Mouse (Mus musculus) lung, postnatal 0 days (tissue): ENCODE data around the gene Hoxb6. TPM values are rescaled to one million over a fixed set of nuclear protein-coding genes. Genes with fewer than 3 reads are reported as not detected.

ENCODE experiments used
- ATAC-seq: fragments of 200-750 bp; cut with Nextera tagmentation; 2 replicates; pipeline ENCODE4 v1.8.0; 2017; ENCODE audit warnings: moderate library complexity
- DNase-seq: peaks from one replicate; pipeline ENCODE4 v3.0.0-alpha.2; 2016; ENCODE audit warnings: low spot score
- H3K27ac ChIP-seq: fragments of 300-500 bp; sonication (generic); 2 replicates; pipeline ENCODE4 v1.5.1; 2014; ENCODE audit warnings: antibody characterized with exemption, mild to moderate bottlenecking, low read length, mixed read lengths
- H3K27me3 ChIP-seq: fragments of 300-500 bp; sonication (generic); replicated peaks from 2 replicates; pipeline ENCODE4 v1.6.1; 2014; ENCODE audit warnings: low read length, mixed read lengths; ENCODE audit not compliant: insufficient read depth
- H3K36me3 ChIP-seq: fragments of 300-500 bp; sonication (generic); 2 replicates; pipeline ENCODE4 v1.6.1; 2014; ENCODE audit warnings: low read length, mixed read lengths; ENCODE audit not compliant: insufficient read depth
- H3K4me1 ChIP-seq: fragments of 300-500 bp; sonication (generic); 2 replicates; pipeline ENCODE4 v1.6.1; 2014; ENCODE audit warnings: antibody characterized with exemption, low read depth, low read length, mixed read lengths; ENCODE audit not compliant: insufficient read depth
- H3K4me2 ChIP-seq: fragments of 300-500 bp; sonication (generic); replicated peaks from 2 replicates; pipeline ENCODE4 v1.6.1; 2014; ENCODE audit warnings: low read depth, mild to moderate bottlenecking, low read length, moderate library complexity, mixed read lengths
- H3K4me3 ChIP-seq: fragments of 300-500 bp; sonication (generic); 2 replicates; pipeline ENCODE4 v1.5.1; 2014; ENCODE audit warnings: low read depth, low read length
- H3K9ac ChIP-seq: fragments of 300-500 bp; sonication (generic); replicated peaks from 2 replicates; pipeline ENCODE4 v1.6.1; 2014; ENCODE audit warnings: low read depth, mild to moderate bottlenecking
- H3K9me3 ChIP-seq: fragments of 300-500 bp; sonication (generic); 2 replicates; pipeline ENCODE4 v1.6.1; 2016; ENCODE audit warnings: low read length, mixed read lengths
- CTCF ChIP-seq: IDR thresholded peaks from 2 replicates; pipeline ENCODE4 v1.5.1; 2016; ENCODE audit warnings: antibody characterized with exemption, mild to moderate bottlenecking
- EP300 ChIP-seq: IDR thresholded peaks from 2 replicates; pipeline ENCODE4 v1.6.1; 2016; ENCODE audit warnings: antibody characterized with exemption, mild to moderate bottlenecking, control low read depth
- WGBS: fragments of 180-500 bp; shearing (Covaris S2); extraction: QIAGEN DNeasy Blood & Tissue Kit; methylation state at CpG from one replicate; pipeline ENCODE4 v1.1.7; 2014; 5-methylcytosine and 5-hydroxymethylcytosine counted together
- polyA plus RNA-seq: library from polyadenylated mRNA; unstranded; fragments of >200 nt; fragmentation: Nextera tagmentation; extraction: Ambion mirVana; gene quantifications from 2 replicates; pipeline ENCODE4 v1.2.1, GENCODE M21; 2015

Gene Hoxb6
- polyA plus RNA-seq, 1 experiment from 2014 or later, result 7.4 TPM

DNA sequence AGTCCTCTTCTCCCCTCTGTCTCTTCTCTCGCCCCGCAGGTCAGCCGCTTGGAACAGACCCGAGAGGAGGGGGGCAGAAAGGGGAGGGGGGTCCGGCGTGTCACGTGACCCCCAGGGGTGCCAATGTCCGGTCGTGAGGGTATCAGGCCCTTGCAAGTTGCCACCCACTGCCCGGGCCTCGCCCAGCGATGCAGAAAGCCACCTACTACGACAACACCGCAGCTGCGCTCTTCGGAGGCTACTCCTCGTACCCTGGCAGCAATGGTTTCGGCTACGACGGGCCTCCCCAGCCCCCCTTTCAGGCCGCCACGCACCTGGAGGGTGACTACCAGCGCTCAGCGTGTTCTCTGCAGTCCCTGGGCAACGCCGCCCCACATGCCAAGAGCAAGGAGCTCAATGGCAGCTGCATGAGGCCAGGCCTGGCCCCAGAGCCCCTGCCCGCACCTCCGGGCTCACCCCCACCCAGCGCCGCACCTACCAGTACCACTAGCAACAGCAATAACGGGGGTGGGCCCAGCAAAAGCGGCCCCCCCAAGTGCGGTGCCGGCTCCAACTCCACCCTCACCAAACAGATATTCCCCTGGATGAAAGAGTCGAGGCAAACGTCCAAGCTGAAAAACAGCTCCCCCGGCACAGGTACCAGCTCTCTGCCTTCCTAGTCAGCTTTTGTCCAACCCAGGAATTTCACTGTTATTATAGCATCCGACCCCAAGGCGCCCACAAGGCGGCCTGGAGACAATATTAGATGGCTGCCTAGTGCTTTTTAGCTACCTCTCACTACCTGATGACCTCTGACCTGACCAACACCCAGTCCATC is 52.0 kb downstream of the Hoxb6 start:
- Histone ChIP-seq H3K9ac (0 out of 2 replicates have a peak overlapping the region, but pooled peaks have one; percentile 26), H3K27me3 (peaks cover 18% of the 10 kb centered on the region; the same call in 1 of the 2 replicates), H3K27ac (peak overlapping the region; percentile 84), H3K36me3 (no peaks in the 10 kb centered on the region), H3K4me1 (peaks cover 3% of the 10 kb centered on the region; the same call in 1 of the 2 replicates), H3K4me2 (peak overlapping the region; percentile 63), H3K9me3 (no peaks in the 10 kb centered on the region), H3K4me3 (no peak overlapping the region; the same call in 1 of the 2 replicates)
- WGBS, result 26% methylated on average over 35 of the region's 40 CpGs
- no peak for ATAC-seq
- no peak for TF ChIP-seq CTCF
- TF ChIP-seq EP300, result no peak
- peak; percentile 20 for DNase-seq

DNA sequence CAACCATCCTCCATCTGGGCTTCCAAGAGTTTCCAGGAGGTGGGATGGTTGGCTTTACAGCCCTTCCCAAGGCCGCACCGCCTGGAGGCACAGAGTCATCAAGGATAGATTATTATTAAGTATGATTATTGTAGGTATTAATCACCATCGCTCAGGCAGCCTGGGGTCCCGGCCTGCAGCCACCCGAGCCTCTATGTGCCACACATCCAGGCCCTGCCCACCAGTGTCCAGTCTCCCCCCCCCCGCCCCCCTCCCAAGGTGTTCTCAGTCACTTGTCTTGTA is 52.5 kb downstream of the Hoxb6 start:
- H3K9ac ChIP-seq, result no peak overlapping the region
- peak overlapping the region; percentile 84 for H3K27ac ChIP-seq
- H3K9me3 ChIP-seq, result no peaks in the 10 kb centered on the region
- peak overlapping the region; percentile 63 for H3K4me2 ChIP-seq
- TF ChIP-seq EP300, result no peak
- no peak for TF ChIP-seq CTCF
- 40% methylated on average over 5 of the region's 6 CpGs for WGBS
- H3K4me1 ChIP-seq, result peaks cover 3% of the 10 kb centered on the region; the same call in 1 of the 2 replicates
- no peaks in the 10 kb centered on the region for H3K36me3 ChIP-seq
- peak overlapping the region; percentile 30; the same call in 1 of the 2 replicates for H3K4me3 ChIP-seq
- ATAC-seq (no peak), DNase-seq (peak; percentile 4)
- H3K27me3 ChIP-seq, result peaks cover 18% of the 10 kb centered on the region; the same call in 1 of the 2 replicates

DNA sequence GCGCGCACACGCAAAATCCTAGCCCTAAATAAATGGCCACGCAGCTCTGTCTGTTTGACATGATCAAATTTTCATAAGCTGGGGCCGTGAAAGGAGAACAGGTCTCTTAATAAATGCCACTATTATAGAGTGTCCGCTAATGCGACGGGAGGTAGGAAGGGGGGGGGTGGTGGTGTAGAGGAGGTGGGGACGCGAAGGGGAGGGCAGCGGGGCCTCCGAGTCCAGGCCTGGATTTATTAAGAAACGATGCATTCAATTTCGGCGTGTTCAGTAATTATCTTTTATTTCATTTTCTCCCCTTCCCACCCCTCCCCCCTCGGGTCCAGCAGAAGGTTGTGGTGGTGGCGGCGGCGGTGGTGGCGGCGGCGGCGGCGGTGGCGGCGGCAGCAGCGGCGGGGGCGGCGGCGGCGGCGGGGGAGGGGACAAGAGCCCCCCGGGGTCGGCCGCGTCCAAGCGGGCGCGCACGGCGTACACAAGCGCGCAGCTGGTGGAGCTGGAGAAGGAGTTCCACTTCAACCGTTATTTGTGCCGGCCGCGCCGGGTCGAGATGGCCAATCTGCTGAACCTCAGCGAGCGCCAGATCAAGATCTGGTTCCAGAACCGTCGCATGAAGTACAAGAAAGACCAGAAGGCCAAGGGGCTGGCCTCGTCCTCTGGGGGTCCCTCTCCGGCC is 53.1 kb downstream of the Hoxb6 start:
- H3K9me3 ChIP-seq, result no peaks in the 10 kb centered on the region
- peaks cover 3% of the 10 kb centered on the region; the same call in 1 of the 2 replicates for H3K4me1 ChIP-seq
- H3K27me3 ChIP-seq, result peaks cover 18% of the 10 kb centered on the region; the same call in 1 of the 2 replicates
- peak overlapping the region; percentile 63 for H3K4me2 ChIP-seq
- ATAC-seq (no peak), DNase-seq (peak; percentile 19)
- no peaks in the 10 kb centered on the region for H3K36me3 ChIP-seq
- H3K9ac ChIP-seq, result 0 out of 2 replicates have a peak overlapping the region, but pooled peaks have one; percentile 12
- no peak for TF ChIP-seq CTCF
- TF ChIP-seq EP300, result no peak
- peak overlapping the region; percentile 84 for H3K27ac ChIP-seq
- H3K4me3 ChIP-seq, result peak overlapping the region; percentile 30
- 5% methylated on average over 31 of the region's 56 CpGs for WGBS

DNA sequence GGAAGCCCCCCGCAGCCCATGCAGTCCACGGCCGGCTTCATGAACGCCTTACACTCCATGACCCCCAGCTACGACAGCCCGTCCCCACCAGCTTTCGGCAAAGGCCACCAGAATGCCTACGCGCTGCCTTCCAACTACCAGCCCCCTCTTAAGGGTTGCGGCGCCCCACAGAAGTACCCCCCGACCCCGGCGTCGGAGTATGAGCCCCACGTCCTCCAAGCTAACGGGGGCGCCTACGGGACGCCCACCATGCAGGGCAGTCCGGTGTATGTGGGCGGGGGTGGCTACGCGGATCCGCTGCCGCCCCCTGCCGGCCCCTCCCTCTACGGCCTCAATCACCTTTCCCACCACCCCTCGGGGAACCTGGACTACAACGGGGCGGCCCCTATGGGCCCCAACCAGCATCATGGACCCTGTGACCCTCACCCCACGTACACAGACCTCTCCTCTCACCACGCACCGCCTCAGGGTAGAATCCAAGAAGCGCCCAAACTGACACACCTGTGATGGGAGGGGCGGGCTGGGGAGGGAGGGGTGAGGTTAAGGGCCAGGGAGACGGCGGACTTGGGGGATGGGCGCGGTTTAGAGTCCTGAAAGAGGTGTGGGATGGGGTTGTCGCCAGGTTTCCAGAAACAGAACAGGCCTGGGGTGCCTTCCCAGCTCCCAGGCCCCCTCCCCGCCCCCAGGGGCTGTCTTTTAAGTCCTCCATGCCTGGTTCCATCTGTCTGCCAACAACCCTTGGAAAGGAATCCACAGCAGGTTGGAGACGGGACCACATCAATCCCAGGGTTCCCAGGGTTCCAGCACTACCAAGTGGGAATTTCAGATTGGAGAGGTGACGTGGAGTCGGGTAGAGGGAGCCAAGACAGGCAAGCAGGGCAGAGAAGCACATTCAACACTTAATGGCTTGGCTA is 53.9 kb downstream of the Hoxb6 start:
- Histone ChIP-seq H3K27me3 (peaks cover 18% of the 10 kb centered on the region; the same call in 1 of the 2 replicates), H3K27ac (peak overlapping the region; percentile 84), H3K4me2 (peak overlapping the region; percentile 63), H3K4me3 (peak overlapping the region; percentile 30), H3K9ac (peak overlapping the region; percentile 12; the same call in 1 of the 2 replicates), H3K4me1 (peaks cover 3% of the 10 kb centered on the region; the same call in 1 of the 2 replicates), H3K36me3 (no peaks in the 10 kb centered on the region), H3K9me3 (no peaks in the 10 kb centered on the region)
- peak; percentile 15 for DNase-seq
- no peak for TF ChIP-seq EP300
- peak; percentile 42 for TF ChIP-seq CTCF
- 0 out of 2 replicates have a peak, but pooled peaks have one; percentile 5 for ATAC-seq
- WGBS, result 12% methylated on average over 37 of the region's 45 CpGs

DNA sequence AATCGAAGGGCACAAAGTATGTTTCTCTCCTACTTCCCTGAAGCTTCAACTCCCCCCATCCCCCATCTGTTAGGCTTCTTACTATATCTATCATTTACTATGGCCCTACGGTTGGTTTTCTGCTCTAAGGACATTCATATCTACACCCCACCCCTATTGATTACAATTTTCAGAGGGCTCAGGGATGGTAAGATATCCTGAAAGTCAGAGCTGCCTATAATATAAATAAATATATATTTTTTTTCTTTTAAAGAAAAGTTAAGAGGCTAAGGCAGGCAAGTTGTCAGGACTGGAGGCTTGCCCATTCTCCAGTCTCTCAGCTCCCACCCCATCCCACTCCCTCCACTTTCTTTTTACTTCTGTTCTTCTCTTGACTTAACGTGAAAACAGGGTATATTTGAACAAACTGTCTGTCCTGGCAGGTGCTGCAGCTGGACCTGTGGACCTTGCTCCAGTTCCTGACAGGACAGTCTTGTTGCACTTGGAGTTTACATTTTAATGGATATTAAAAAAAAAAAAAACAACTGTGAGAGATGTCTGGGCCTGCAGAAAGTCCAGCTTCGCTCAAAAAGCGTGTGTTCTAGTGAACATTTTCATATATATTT is 54.7 kb downstream of the Hoxb6 start:
- WGBS, result 51% methylated on average over 5 of the region's 5 CpGs
- Histone ChIP-seq H3K4me2 (no peak overlapping the region), H3K4me3 (no peak overlapping the region), H3K27me3 (peaks cover 21% of the 10 kb centered on the region; the same call in 1 of the 2 replicates), H3K27ac (peak overlapping the region; percentile 84), H3K36me3 (no peaks in the 10 kb centered on the region), H3K9ac (no peak overlapping the region), H3K4me1 (peaks cover 3% of the 10 kb centered on the region; the same call in 1 of the 2 replicates), H3K9me3 (no peaks in the 10 kb centered on the region)
- ATAC-seq, result no peak
- DNase-seq, result no peak
- no peak for TF ChIP-seq EP300
- TF ChIP-seq CTCF, result no peak
